Mouse (Mus musculus) liver, adult 2 months (tissue): ENCODE data around the gene Daxx. TPM values are rescaled to one million over a fixed set of nuclear protein-coding genes. Genes with fewer than 3 reads are reported as not detected.
"Not testable (repeated sequence)": the region's sequence is repeated elsewhere in the genome, so short reads cannot be mapped to it uniquely, and the experiment has no call there.

Experiments
- DNase-seq: peaks from one replicate; pipeline ENCODE4 v3.0.0-alpha.2; 2011; ENCODE audit warnings: low read depth, low spot score; ENCODE audit errors: extremely low read depth
- H3K27ac ChIP-seq: fragments of 200-500 bp; replicated peaks from 2 replicates; pipeline ENCODE4 v1.5.1; 2012; ENCODE audit warnings: low read depth, mild to moderate bottlenecking, control low read depth, inconsistent platforms, low read length; ENCODE audit not compliant: insufficient read depth
- H3K27me3 ChIP-seq: fragments of 200-500 bp; 2 replicates; pipeline ENCODE4 v1.6.1; 2012; ENCODE audit warnings: mild to moderate bottlenecking, moderate library complexity, low read length, inconsistent platforms; ENCODE audit not compliant: control insufficient read depth, insufficient read depth
- H3K36me3 ChIP-seq: fragments of 200-500 bp; 2 replicates; pipeline ENCODE4 v1.6.1; 2012; ENCODE audit warnings: low read length, inconsistent platforms; ENCODE audit not compliant: control insufficient read depth, insufficient read depth
- H3K4me1 ChIP-seq: fragments of 200-500 bp; 2 replicates; pipeline ENCODE4 v1.6.1; 2011; ENCODE audit warnings: low read length; ENCODE audit not compliant: control insufficient read depth, insufficient read depth
- H3K4me3 ChIP-seq: fragments of 200-500 bp; 2 replicates; pipeline ENCODE4 v1.5.1; 2011; ENCODE audit warnings: low read depth, mild to moderate bottlenecking, control low read depth, low read length, moderate library complexity; ENCODE audit not compliant: insufficient read depth
- H3K79me2 ChIP-seq: fragments of 200-500 bp; 2 replicates; pipeline ENCODE4 v1.6.1; 2012; ENCODE audit warnings: inconsistent platforms, mild to moderate bottlenecking, low read length, moderate library complexity; ENCODE audit not compliant: control insufficient read depth, insufficient read depth
- H3K9ac ChIP-seq: fragments of 200-500 bp; 2 replicates; pipeline ENCODE4 v1.6.1; 2012; ENCODE audit warnings: low read depth, mild to moderate bottlenecking, control low read depth, inconsistent platforms, low read length
- CTCF ChIP-seq: fragments of 200-500 bp; IDR thresholded peaks from 2 replicates; pipeline ENCODE4 v1.5.1; 2011; ENCODE audit warnings: low read depth, low read length, control low read depth
- POLR2A ChIP-seq: fragments of 200-500 bp; IDR thresholded peaks from 2 replicates; pipeline ENCODE4 v1.6.1; 2011; ENCODE audit warnings: low read length, control low read depth; ENCODE audit not compliant: insufficient read depth; ENCODE audit errors: extremely low read depth
- WGBS: fragments of 180-500 bp; shearing (Covaris S2); methylation state at CpG from one replicate; pipeline ENCODE4 v1.1.7; 2018; 5-methylcytosine and 5-hydroxymethylcytosine counted together
- polyA plus RNA-seq: library from polyadenylated mRNA; depleted of rRNA; stranded (reverse); fragments of >200 nt; gene quantifications from 2 replicates; pipeline ENCODE4 v1.2.3, GENCODE M21; 2012
- total RNA-seq: library from RNA; depleted of rRNA; stranded (reverse); fragments of >200 nt; gene quantifications from 2 replicates; pipeline ENCODE4 v1.2.3, GENCODE M21; 2014

Daxx gene
- total and polyA plus RNA-seq, 2 experiments = 10.2 to 30.8 TPM

- WGBS = 84% methylated on average over 10 of the region's 10 CpGs
- TF ChIP-seq POLR2A = no peak
- TF ChIP-seq CTCF = no peak
- peaks cover 9% of the 10 kb centered on the region for H3K4me1 ChIP-seq
- no peak overlapping the region for H3K4me3 ChIP-seq
- no peak overlapping the region for H3K27ac ChIP-seq
- peaks cover 3% of the 10 kb centered on the region; the same call in 1 of the 2 replicates for H3K79me2 ChIP-seq
- peaks cover 16% of the 10 kb centered on the region for H3K36me3 ChIP-seq
- no peak overlapping the region for H3K9ac ChIP-seq
- DNase-seq = no peak
- no peaks in the 10 kb centered on the region for H3K27me3 ChIP-seq
Measured at GRCm38 (mm10) chr17:33950131-33950625, 41.0 kb downstream of the Daxx start.

GRCm38 (mm10) chr17:33951021-33951946 is 42.1 kb downstream of the Daxx start, which contains the start of gene B3galt4:
Gene B3galt4, minus strand, starts transcription at chr17:33951488.
- no peak for DNase-seq
- WGBS = 50% methylated on average over 45 of the region's 45 CpGs

GRCm38 (mm10) chr17:33952015-33952414 is 42.8 kb downstream of the Daxx start:
- not testable (repeated sequence) for H3K4me3 ChIP-seq, H3K79me2 ChIP-seq, DNase-seq, H3K9ac ChIP-seq, H3K27ac ChIP-seq, H3K27me3 ChIP-seq
- WGBS = 83% methylated on average over 13 of the region's 13 CpGs
- Histone ChIP-seq H3K4me1 (peaks cover 12% of the 10 kb centered on the region), H3K36me3 (peaks cover 16% of the 10 kb centered on the region)

More at GRCm38 (mm10) chr17:33951021-33951946, 42.1 kb downstream of the Daxx start, which contains the start of gene B3galt4:
- peak within 1 kb of the TSS; percentile 68 for H3K4me3 ChIP-seq
- H3K27ac ChIP-seq = 0 out of 2 replicates have a peak within 1 kb of the TSS, but pooled peaks have one; percentile 18
- peaks cover 16% of the 10 kb centered on the region for H3K36me3 ChIP-seq
- peak within 1 kb of the TSS; percentile 64 for H3K9ac ChIP-seq
- no peak for TF ChIP-seq POLR2A
- no peak for TF ChIP-seq CTCF
- H3K79me2 ChIP-seq = peaks cover 5% of the 10 kb centered on the region; the same call in 1 of the 2 replicates
- peaks cover 9% of the 10 kb centered on the region for H3K4me1 ChIP-seq
- no peaks in the 10 kb centered on the region for H3K27me3 ChIP-seq

- no peak for TF ChIP-seq CTCF
- no peak for TF ChIP-seq POLR2A
- H3K27me3 ChIP-seq = no peaks in the 10 kb centered on the region
- DNase-seq = no peak
- no peak overlapping the region for H3K27ac ChIP-seq
- peaks cover 12% of the 10 kb centered on the region for H3K4me1 ChIP-seq
- 55% methylated on average over 4 of the region's 4 CpGs for WGBS
- no peak overlapping the region for H3K4me3 ChIP-seq
- no peak overlapping the region for H3K9ac ChIP-seq
- peaks cover 5% of the 10 kb centered on the region; the same call in 1 of the 2 replicates for H3K79me2 ChIP-seq
- H3K36me3 ChIP-seq = peaks cover 16% of the 10 kb centered on the region
Measured at GRCm38 (mm10) chr17:33952879-33953278, 43.7 kb downstream of the Daxx start.

- WGBS = 68% methylated on average over 3 of the region's 3 CpGs
- Histone ChIP-seq H3K4me3 (no peak overlapping the region), H3K4me1 (peaks cover 12% of the 10 kb centered on the region), H3K9ac (no peak overlapping the region), H3K36me3 (peaks cover 16% of the 10 kb centered on the region), H3K27ac (peak overlapping the region; percentile 28; the same call in 1 of the 2 replicates), H3K79me2 (peaks cover 5% of the 10 kb centered on the region; the same call in 1 of the 2 replicates), H3K27me3 (no peaks in the 10 kb centered on the region)
- TF ChIP-seq CTCF (no peak), POLR2A (no peak)
- DNase-seq = no peak
Measured at GRCm38 (mm10) chr17:33953310-33953709, 44.1 kb downstream of the Daxx start.
